Mouse (Mus musculus) heart, postnatal 0 days (tissue): ENCODE measurements around the gene Speer4e. TPM values are rescaled to one million over a fixed set of nuclear protein-coding genes. Genes with fewer than 3 reads are reported as not detected.
"Not testable (repeated sequence)": the region's sequence is repeated elsewhere in the genome, so short reads cannot be mapped to it uniquely, and the experiment has no call there.

Source experiments
- ATAC-seq: fragments of 200-750 bp; cut with Nextera tagmentation; 2 replicates; pipeline ENCODE4 v1.8.0; 2017; ENCODE audit warnings: low read depth, moderate number of reproducible peaks, moderate library complexity; ENCODE audit not compliant: insufficient read depth
- DNase-seq: peaks from one replicate; pipeline ENCODE4 v3.0.0-alpha.2; 2016; ENCODE audit warnings: low spot score
- H3K27ac ChIP-seq: fragments of 300-500 bp; sonication (generic); 2 replicates; pipeline ENCODE4 v1.5.1; 2014; ENCODE audit warnings: low read depth, mild to moderate bottlenecking
- H3K27me3 ChIP-seq: fragments of 300-500 bp; sonication (generic); 2 replicates; pipeline ENCODE4 v1.6.1; 2014; ENCODE audit warnings: low read length, mixed read lengths; ENCODE audit not compliant: control insufficient read depth, insufficient read depth
- H3K36me3 ChIP-seq: fragments of 300-500 bp; sonication (generic); replicated peaks from 2 replicates; pipeline ENCODE4 v1.6.1; 2014; ENCODE audit warnings: low read length, mixed read lengths; ENCODE audit not compliant: control insufficient read depth, insufficient read depth
- H3K4me1 ChIP-seq: fragments of 300-500 bp; sonication (generic); 2 replicates; pipeline ENCODE4 v1.6.1; 2014; ENCODE audit warnings: antibody characterized with exemption; ENCODE audit not compliant: control insufficient read depth, insufficient read depth
- H3K4me2 ChIP-seq: fragments of 300-500 bp; sonication (generic); 2 replicates; pipeline ENCODE4 v1.6.1; 2014; ENCODE audit warnings: low read depth, mild to moderate bottlenecking, low read length, moderate library complexity
- H3K4me3 ChIP-seq: fragments of 300-500 bp; sonication (generic); 2 replicates; pipeline ENCODE4 v1.5.1; 2014; ENCODE audit warnings: low read depth, low read length
- H3K9ac ChIP-seq: fragments of 300-500 bp; sonication (generic); replicated peaks from 2 replicates; pipeline ENCODE4 v1.6.1; 2014; ENCODE audit warnings: low read depth, low read length, mixed read lengths
- H3K9me3 ChIP-seq: fragments of 300-500 bp; sonication (generic); replicated peaks from 2 replicates; pipeline ENCODE4 v1.6.1; 2016; ENCODE audit warnings: low read length; ENCODE audit not compliant: control insufficient read depth
- whole genome bisulfite sequencing: fragments of 180-500 bp; shearing (Covaris S2); extraction: QIAGEN DNeasy Blood & Tissue Kit; methylation state at CpG from one replicate; pipeline ENCODE4 v1.1.7; 2014; 5-methylcytosine and 5-hydroxymethylcytosine counted together
- polyA plus RNA-seq: library from polyadenylated mRNA; unstranded; fragments of >200 nt; fragmentation: Nextera tagmentation; extraction: Ambion mirVana; gene quantifications from 2 replicates; pipeline ENCODE4 v1.2.1, GENCODE M21; 2015
- total RNA-seq: library from RNA; depleted of rRNA; stranded (reverse); fragments of >200 nt; gene quantifications from 2 replicates; pipeline ENCODE4 v1.2.3, GENCODE M21; 2014; ENCODE audit warnings: low replicate concordance

Gene Speer4e
- total and polyA plus RNA-seq, 2 experiments from 2014 or later: not detected

DNA sequence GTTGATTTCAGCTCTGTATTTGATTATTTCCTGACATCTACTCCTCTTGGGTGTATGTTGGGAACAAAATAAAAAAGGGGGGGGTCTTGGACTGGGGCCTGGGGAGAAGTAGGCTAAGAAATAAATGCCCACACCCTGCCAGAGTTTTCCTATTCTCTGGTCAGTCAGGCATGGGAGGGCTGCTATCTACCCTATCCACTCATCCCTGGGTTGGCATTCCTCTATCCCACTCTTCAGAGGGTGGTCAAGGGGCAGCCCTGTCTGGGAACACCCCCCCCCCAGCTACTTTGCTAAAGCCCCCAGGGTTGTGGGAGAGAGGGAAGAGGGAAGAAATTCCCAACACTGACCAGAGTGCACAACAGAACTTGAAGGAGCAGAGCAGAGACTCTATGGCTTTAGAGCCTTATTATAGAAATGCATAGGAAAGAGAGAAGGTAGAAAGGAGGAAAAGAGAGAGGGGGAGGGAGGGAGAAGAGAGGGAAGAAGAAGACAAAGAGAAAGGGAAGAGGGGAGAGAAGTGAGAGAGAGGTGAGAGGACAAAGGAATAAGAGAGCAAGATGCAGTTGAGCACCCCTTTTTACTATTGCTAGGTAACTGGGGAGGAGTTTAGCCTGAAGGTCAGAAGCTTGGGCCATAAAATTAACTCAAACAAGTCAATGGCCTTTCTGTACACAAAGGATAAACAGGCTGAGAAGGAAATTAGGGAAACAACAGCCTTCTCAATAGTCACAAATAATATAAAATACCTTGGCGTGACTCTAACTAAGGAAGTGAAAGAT lies 17.9 kb upstream of the Speer4e start:
- not testable (repeated sequence) for DNase-seq, H3K4me3 ChIP-seq, H3K9ac ChIP-seq, H3K4me1 ChIP-seq, ATAC-seq, H3K27me3 ChIP-seq, H3K27ac ChIP-seq, H3K4me2 ChIP-seq, H3K36me3 ChIP-seq
- 95% methylated on average over 1 of the region's 1 CpGs for WGBS
- peaks cover 29% of the 10 kb centered on the region for H3K9me3 ChIP-seq

- H3K36me3 ChIP-seq, H3K4me2 ChIP-seq, H3K4me1 ChIP-seq, H3K4me3 ChIP-seq, H3K9ac ChIP-seq, DNase-seq, H3K27me3 ChIP-seq, H3K27ac ChIP-seq, ATAC-seq: not testable (repeated sequence)
- peaks cover 25% of the 10 kb centered on the region for H3K9me3 ChIP-seq
These were observed 15.4 kb upstream of the Speer4e start for GRCm38 (mm10) chr5:14953587-14953986.

GRCm38 (mm10) chr5:14952749-14953148 lies 14.5 kb upstream of the Speer4e start:
- H3K27me3 ChIP-seq, H3K27ac ChIP-seq, H3K36me3 ChIP-seq, DNase-seq, H3K9ac ChIP-seq, H3K4me3 ChIP-seq, ATAC-seq, H3K4me1 ChIP-seq, H3K4me2 ChIP-seq: not testable (repeated sequence)
- peaks cover 21% of the 10 kb centered on the region for H3K9me3 ChIP-seq
- WGBS: 62% methylated on average over 3 of the region's 3 CpGs

DNA sequence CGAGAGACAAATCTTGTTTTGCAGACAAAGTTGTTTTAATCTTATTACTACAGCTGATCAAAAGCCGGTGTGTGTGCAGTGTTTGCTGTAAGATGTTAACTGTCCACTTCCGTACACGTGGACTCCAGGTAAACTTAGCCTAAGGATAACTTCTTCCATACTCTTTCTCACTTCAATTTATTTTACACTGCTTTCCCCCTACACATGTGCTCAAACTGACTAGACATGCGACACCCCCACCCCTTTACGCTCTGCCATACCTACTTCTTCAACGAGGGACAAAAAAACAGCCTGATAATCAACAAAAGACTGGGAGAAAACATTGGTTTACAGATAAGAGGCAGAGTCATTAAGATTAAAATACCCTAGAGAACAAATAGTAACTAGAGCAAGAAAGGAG lies 13.6 kb upstream of the Speer4e start:
- not testable (repeated sequence) for H3K27me3 ChIP-seq, H3K27ac ChIP-seq, H3K4me3 ChIP-seq, H3K36me3 ChIP-seq, ATAC-seq, H3K4me1 ChIP-seq, DNase-seq, H3K4me2 ChIP-seq, H3K9ac ChIP-seq
- WGBS: 58% methylated on average over 7 of the region's 7 CpGs
- H3K9me3 ChIP-seq: peaks cover 20% of the 10 kb centered on the region

DNA sequence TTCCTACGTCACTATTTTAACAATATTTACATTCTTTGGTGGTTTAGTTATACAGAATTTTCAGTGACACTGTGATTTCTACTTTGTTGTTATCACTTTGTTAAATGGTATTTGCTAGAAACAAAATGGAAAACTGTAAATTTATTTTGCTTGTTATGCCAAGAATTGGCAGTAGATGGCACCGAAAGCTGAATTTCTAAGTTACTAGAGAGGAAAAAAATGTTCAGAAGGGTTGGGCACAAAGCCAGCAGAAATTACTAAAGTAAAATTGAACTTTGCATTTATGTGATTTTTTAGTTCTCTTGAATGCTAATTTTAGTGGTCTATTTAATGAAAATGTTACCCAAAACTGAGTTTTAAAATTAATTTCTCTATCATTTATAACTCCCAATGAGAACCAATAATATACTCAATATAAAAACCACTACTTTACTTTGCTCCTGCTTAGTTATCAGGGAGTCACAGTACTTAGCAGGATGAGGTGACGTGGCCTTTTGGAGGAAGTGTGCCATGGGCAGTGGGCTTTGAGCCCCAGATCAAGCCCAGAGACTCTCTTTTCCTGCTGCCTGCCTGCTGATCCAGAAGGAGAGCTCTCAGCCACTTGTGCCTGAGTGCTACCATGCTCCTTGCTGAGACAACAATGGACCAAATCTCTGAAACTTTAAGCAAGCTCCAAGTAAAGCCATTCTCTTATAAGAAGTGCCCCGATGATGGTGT lies 9.4 kb upstream of the Speer4e start:
- H3K9ac ChIP-seq, DNase-seq, H3K27ac ChIP-seq, H3K4me1 ChIP-seq, H3K36me3 ChIP-seq, H3K27me3 ChIP-seq, H3K4me2 ChIP-seq, H3K4me3 ChIP-seq, H3K9me3 ChIP-seq, ATAC-seq: not testable (repeated sequence)
- 49% methylated on average over 4 of the region's 4 CpGs for WGBS

DNA sequence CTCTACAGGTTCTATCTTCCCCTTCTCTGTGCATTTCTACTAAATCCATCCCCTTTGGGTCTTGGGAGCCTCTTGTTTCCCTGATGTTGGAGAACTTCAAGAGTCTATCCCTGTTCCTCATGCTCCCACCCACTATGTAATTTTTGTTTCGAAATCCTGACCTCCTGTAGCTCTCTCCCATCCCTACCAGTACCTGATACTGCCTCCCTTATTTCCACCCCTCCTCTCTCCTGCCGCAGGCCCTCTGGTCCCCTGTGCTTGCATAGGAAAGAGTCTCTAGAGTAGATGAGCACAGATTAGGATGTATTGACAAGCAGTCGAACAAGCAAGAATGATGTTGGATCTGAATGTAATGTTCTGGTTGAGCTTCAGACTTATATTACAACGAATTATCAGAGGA lies 7.3 kb upstream of the Speer4e start:
- H3K9ac ChIP-seq, H3K9me3 ChIP-seq, H3K4me3 ChIP-seq, ATAC-seq, H3K36me3 ChIP-seq, DNase-seq, H3K4me1 ChIP-seq, H3K27me3 ChIP-seq, H3K27ac ChIP-seq, H3K4me2 ChIP-seq: not testable (repeated sequence)
- 34% methylated on average over 4 of the region's 4 CpGs for WGBS

DNA sequence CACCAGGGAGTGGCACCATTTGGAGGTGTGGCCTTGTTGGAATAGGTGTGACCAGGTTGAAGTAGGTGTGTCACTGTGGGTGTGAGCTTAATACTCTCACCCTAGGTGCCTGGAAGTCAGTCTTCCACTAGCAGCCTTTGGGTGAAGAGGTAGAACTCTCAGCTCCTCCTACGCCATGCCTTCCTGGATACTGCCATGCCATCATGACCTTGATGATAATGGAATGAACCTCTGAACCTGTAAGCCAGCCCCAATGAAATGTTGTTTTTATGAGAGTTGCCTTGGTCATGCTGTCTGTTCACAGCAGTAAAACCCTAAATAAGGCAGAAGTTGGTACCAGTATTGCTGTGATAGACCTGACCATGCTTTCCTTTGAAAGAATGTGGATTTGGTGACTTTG lies 2.8 kb upstream of the Speer4e start:
- WGBS: 53% methylated on average over 1 of the region's 1 CpGs
- not testable (repeated sequence) for H3K4me2 ChIP-seq, H3K9ac ChIP-seq, H3K36me3 ChIP-seq, H3K9me3 ChIP-seq, DNase-seq, H3K4me3 ChIP-seq, H3K27ac ChIP-seq, ATAC-seq, H3K27me3 ChIP-seq, H3K4me1 ChIP-seq

DNA sequence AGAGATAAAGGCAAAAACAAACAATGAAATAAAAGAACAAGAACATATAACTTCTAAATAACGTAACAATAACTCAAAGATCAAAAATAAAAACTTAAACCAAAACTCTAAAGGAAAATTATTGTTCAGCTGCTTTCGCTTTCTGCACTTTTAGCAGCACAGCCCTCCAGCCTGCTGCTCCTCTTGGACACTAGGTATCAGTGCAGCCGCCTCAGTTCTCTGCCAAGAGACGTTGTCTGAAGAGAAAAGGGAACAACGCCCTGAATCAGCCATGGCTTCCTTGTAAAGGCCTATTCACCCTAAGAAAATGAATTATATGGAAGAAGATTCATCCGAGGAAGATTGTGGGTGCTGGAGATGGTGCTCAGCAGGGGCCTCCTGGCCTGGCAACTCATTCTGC lies 4.5 kb downstream of the Speer4e start:
- H3K4me1 ChIP-seq, ATAC-seq, H3K27ac ChIP-seq, DNase-seq, H3K36me3 ChIP-seq, H3K9me3 ChIP-seq, H3K4me2 ChIP-seq, H3K9ac ChIP-seq, H3K4me3 ChIP-seq, H3K27me3 ChIP-seq: not testable (repeated sequence)
- 68% methylated on average over 5 of the region's 6 CpGs for WGBS
